Mouse (Mus musculus) frontal cortex, postnatal 14 days (tissue): ENCODE results near the gene Lsamp.

ENCODE experiments used
- DNase-seq, 2 experiments: peaks; one replicate each; pipeline ENCODE4 v3.0.0; 2022; ENCODE audit warnings: low spot score in 2 of 2

Gene Lsamp

DNA sequence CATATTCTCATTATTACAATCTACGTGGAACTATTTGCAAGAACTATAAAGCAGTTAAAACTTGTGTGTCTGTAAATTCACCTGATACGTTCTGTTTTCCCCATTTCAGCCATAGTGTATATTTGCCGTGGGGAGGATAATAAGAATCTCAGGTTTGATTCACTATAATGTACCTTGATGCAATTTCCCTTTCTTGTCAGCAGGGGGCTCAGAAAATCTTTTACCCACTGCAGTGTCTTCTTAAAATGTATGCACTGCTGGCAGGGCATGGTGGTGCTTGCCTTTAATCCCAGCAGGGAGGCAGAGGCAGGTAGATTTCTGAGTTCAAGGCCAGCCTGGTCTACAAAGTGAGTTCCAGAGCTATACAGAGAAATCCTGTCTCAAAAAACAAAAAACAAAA, 287.7 kb downstream of the Lsamp start:
- no peak for DNase-seq

DNA sequence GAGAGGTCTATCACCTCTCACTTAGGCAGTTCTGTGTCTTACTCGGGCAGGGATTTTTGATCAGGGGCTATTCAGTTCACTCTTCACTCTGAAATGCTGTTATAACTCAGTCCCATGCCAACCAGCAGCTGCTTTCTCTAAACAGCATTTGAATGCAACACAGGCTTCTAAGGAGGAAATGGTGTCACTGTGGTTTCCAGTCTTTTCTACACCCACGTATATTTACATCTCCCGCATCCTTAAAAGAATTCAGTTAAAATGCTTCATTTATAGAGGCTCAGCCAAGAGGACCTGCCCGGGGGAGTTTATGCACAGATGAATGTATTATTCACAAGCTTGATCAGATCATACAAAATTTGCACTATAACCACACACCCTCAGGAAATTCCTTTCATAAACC, 306.0 kb downstream of the Lsamp start:
- no peak for DNase-seq

DNA sequence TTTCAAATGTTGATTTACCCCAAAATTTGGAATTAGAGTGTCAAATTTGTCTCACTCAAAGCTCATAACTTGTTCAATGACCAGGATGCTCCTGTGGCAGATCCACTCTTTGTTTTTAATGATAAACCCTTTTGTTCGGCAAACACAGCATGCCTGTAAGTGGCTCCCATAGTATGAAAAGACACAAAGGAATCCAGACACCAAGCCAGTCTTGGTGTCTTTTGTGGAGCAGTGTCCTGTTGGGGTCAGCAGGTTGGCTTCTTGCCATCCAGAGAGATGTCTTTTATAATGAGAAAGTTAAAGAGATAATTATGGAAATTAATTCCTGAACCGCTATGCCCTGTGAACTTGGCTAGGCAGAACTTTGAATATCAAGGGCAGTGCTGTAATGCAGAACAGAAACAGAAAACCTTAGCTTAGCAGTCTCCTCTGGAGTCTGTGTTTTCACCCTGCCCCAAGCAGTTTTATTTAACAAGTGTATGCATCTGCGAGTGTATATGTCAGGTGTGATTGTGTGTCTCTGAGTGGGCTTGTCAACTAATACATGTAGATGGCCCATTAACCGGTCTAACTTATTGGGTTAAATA, 310.2 kb downstream of the Lsamp start:
- DNase-seq: no peak

DNA sequence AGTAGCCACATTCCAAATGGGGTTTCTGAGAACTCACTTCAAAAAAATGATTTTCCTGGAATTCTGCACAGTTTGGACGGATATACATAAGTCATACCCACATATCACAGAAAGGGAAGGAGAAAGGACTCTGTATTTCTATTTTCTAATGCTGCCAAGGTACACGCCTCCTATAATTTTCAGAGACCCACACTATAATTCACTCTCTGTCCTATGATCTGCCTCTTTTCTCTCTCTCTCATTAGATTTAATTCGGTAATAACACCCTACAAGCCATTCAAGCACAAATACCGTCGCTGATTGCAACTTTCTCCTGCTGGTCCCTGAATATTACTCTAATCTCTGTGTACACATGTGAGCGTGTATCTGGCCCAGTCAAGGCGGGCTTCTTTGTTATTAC, 311.1 kb downstream of the Lsamp start:
- DNase-seq: no peak

DNA sequence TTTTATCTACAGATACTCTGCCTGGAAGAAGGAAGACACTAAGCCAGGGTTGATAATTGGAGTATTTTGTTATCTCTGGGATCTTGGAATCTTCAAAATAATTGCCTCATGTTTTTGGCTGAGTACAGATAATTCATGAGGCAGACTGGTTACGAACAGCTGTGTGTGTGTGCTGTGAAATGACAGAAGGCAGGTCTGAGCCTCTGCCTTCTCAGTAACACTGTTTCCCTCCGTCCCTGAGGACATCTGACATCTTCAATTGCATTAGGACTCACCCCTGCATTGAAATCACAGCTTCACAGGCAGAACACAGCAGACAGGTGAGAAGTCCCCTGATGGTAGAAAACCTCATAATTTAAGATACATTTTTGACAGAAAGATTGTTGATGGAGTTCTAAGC, 323.5 kb downstream of the Lsamp start:
- no peak for DNase-seq

DNA sequence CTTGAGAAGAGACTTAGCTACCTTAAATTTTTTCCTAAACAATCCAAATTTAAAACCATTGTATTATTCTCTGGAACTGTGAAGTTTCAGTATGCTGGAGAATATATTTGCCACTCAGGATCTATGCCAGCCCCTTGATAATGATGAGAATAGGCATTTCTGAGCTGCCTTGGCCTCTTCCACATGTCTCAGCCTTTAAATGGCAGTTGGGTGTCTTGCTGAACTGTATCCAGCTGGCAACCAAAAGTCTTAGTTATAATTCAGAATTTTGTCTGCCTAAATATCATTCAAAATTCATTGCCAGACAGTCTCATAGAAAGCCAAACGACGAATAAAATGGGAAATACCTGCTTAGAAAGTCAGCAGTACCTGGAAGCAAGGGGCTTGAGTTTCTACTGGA, 332.0 kb downstream of the Lsamp start:
- DNase-seq: no peak

DNA sequence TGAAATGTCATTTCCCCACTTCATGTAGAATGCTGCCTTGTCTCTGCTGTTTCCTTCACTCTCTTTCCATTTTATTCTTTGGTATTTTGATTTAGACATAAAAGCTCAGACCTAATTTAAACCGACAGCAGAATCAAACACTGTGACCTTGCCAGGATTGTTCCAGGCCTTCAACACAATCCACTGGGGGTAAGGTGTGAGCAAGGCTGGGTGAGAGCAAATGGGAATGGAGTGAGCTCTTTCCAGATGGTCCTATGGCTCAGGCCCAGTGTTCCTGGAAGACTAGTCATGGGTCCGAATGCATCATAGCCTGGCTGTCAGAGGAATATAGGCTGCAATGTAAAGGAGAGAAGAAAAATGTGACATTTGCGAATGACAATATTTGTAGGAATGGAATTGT, 340.6 kb downstream of the Lsamp start:
- DNase-seq: no peak

DNA sequence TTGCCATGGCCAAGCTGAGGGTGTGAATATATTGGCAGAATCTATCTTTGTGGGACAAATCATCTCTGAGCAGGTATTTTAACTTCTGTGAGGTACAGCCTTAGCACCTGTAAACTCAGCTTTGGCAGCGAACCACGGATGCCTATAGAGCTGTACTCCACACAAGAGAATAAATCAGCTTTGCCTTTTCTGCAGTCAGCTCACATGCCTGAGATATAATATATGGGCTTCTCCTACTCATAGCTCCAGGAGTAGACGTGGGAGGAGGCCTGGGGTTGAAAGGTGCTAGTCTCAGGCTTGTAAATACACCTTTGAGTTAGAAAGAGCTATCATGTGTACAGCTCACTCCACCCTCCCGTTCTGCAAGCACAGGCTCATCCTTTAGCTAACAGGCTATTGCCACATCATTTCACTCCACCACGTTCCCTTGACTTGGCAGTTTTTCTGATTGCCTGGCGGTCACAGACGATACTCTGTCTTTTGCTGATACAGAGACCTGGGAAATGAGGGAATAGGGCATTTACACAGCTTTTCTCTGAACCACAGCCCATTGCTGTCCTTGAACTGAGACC, 344.2 kb downstream of the Lsamp start:
- no peak for DNase-seq

DNA sequence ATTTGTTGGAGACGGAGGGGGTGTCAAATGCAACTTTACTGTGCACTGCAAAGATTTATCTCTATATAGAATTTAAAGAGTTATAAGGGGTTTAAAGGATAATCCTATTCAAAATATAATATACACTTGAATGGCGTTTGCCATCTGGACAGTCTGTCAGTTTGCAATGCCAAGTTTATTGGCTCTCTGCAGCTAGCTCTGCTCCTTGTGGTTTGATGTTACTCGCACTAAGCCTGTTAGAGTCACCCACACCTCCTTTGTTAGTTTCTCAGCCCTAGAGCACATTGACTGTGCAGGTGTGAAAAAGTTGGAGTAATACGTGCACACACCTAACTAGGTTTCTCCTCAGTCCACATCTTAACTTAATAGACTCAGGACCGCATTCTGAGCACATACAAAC, 385.5 kb downstream of the Lsamp start:
- DNase-seq: no peak

DNA sequence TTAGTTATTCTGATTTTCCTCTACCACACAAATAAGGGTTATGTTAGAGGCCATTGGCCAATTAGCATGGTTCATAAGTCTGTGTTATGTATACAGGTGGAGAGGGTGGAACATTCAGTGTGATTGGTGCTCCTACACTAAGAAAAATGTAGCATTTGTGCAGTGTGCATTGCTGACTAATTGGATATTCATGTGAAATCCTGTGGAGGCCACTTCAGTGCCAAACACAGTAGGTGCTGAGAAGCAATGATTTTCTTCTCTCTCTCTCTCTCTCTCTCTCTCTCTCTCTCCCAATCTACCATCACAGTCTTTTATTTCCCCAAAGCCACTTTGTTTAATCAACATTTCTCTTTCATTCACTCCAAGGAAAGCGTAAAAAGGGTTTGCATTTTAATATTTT, 387.1 kb downstream of the Lsamp start:
- DNase-seq: no peak

DNA sequence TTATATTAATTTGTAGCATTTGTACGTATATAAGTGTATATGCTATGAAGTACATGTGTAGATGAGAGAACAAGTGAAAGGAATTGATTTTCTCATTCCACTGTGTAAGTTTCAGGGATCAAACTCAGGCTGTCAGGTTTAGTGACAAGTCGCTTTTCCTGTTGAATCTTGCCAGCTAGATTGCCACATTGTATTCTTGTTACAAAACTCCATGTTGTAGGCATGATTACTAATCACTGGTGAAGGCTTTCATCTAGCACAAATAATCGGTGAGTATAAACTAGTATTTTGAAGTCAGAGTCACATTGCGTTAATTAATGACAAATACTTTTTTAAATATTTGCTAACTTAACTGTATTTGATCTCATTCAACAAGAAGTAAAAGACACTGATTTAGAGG, 391.2 kb downstream of the Lsamp start:
- no peak for DNase-seq

DNA sequence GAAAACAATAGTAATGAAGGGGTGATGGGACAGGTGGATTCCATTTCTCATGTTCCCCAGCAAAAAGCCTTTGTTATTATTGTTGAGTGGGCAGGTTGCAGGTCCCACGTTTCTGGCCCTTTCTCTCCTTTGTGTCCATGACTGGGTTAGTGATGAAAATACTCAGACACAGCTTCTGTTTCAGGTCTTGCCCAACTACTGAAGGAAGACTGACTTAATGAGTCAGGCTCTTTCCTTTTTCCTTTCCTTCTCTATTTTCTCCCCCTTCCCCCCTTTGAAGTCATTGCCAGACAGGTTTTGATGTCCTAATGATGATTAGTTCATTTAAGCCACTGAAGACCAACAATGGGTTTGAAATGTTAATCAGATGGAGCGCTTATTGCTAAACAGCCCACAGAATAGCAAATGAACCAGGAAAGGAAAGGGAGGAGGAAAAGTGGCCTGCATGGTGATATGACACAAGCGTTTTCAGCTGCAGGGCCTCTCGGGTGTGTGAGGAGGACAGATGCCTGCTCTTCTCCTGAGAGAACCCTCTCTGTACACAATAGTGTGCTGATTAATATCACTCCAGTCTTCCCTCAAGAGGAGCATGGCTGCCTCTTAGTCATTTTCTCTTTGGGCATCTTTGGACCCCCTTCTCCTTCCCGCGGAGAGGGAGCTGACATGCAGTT, 393.1 kb downstream of the Lsamp start:
- DNase-seq: no peak

DNA sequence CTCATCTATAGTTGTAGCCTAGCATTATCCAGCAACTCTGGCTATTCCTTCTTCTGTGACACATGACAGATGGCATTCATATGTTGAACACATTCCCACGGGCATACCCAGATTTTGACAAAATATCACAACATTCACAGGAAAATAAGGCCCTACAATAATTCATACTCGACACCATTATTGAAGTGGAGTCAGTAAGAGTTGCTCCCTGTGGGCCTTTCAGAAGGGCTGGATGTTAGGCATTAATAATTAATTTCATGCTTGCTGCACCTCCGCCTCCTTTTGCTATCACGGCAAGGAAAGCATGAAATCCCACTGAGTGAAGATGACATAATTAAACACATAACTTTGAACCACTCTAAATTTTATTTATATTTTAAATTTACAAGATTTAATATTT, 407.9 kb downstream of the Lsamp start:
- DNase-seq: no peak

DNA sequence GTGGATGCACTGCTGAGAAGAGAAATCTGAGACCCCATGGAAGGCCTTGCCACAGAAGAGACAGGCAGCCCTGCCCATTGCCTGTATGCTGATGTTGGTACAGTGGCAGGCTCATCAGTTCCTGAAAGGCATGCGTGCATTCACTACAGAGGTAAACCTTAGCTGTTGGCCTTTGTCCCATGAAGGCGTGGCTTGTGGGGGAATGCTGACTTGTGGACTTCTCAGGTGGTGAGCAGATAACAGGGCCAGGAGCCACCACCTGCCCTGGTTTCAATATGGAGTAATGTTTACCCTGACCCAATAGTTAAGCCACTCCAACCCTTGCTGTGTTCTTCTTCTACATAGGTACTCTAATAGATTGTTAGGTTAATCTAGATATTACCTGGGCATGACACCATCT, 415.4 kb downstream of the Lsamp start:
- DNase-seq: no peak

DNA sequence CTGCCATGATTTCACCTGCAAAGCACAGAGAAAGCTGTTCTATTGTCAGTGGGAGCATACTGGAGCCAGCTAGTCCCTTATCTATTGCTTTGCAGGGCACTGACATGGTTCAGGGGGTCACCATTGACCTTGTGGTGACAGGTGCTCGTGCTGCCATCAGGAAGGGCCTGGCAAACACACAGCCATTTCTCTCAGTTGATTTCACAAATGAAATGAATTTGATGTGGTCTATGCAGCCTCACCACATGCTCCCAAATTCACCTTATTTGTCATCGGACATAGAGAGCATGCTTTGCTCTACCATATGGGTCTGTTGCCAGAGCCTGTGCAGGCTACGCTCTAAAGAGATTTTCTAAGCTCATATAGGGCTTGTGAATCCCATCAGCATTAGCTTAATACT, 450.1 kb downstream of the Lsamp start:
- no peak for DNase-seq

DNA sequence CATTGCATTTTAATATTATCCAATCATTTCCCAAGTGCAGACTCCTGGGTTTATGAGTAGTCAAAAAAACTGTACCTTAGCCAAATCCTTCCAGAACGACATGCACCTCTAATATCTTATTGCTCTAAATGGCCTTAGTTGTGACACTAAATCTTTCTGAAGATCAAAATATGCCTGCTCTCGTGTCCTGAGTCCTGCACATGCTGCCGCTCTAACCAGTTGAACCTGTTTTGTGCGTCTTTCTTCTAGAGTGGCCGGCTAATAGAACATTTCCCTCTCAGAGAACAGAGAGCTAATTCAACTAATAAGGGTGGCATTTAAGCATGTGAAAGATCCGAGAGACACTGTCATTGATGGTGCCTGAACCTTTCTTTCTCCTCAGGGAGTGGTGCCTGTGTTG, 452.3 kb downstream of the Lsamp start:
- DNase-seq: no peak

DNA sequence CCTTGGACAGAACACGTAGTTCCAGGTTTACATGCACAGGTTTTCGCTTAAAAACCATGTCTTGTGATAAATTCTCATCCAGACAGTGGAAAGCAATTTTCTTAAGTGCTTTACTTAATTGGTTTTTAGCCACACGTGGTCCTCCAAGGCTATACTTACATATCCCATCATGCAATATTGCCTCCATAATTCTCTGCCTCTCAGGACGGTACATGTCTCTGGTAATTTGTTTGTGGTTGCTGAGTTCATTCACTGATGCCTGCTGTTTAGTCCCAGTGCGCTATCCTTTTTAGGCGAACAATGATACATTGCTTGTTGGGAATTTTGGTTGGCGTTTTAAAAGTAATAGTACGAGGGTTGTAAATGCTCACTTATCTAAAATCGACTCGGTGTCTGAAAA, 453.7 kb downstream of the Lsamp start:
- no peak for DNase-seq

DNA sequence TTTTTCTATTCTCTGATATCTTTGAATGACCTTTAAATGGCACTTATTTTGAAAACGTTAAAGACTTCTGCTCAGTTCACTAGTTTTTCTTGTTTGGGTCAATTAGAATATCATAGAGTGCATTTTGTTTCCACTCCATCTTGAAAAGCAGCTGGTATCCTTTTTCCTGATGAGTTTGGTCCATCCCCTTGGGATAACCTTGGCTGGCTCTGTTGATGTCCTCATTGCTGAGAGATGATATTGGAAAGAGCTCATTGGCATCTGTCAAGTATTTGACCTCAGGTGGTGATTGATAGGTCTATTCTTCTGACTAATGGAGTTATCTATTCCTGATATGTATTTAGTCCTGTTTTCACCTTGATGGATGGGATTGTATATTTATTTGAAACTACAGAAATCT, 454.7 kb downstream of the Lsamp start:
- no peak for DNase-seq

DNA sequence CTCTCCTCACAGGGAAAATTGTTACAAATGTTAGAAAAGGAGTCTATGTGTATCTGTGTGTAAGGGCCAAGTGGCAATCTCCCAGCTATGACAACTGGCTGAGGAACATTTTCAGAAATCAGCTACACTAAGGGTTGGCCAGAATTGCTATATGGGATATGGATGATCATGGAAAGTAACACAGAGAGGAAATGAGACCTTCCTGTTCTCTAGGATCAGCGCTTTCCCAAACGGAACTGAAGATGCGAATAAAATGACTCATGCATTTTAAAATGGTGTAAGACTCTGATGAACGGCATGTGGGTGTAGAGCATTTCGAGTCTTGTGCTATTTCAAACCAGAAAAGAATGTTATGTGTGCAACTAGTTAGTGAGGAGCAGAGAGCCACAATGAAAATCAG, 462.4 kb downstream of the Lsamp start:
- DNase-seq: no peak

DNA sequence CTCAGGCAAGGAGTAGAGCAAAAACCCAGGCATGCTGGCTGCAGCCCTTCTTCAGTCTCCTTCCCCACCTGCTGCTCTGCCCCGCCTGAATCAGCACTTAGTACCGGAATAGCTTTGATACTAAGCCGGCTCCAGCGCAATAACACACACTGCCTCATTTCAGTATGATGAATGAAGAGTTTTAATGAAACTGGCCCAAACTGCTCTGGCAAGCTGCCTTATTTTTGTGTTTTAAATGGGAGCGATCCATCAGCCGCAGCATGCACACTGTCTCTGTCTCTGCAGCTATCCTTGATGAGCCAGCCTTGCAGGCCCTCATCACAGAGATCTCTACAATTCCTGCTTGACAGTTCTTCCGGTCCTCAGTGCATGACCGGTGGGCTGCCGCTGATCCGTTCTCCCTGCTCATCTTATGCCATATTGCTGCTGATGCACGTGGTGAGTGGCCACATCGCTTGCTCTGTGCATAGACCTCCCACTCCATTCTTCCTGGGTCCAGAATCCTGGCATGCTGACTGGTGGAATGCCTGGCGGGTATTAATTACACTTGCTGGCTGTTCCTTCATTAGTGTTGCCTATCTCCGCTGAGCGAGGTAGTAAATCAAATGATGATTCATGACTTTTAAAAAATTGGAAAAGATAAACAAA, 479.4 kb downstream of the Lsamp start:
- DNase-seq: peak; percentile 10 to 16

DNA sequence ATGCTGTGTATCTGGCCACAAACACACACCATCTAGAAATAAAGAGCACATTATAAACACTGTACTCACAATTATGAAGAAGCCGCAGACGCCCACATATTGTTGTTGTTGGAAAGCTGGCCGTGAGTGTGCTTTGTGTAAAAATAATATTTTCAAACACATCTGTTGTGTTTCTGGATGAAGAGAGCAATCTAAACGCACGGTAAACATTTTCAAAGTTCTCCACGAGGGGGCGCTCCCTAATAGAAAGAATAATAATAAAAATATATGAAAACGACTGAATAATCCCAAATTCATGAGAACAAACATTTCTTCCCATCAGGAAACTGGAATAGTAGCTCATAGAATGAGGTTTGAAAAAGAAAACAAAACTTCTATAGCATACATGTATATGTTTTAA, 482.4 kb downstream of the Lsamp start:
- peak in 1 of 2 experiments; percentile 36 for DNase-seq

DNA sequence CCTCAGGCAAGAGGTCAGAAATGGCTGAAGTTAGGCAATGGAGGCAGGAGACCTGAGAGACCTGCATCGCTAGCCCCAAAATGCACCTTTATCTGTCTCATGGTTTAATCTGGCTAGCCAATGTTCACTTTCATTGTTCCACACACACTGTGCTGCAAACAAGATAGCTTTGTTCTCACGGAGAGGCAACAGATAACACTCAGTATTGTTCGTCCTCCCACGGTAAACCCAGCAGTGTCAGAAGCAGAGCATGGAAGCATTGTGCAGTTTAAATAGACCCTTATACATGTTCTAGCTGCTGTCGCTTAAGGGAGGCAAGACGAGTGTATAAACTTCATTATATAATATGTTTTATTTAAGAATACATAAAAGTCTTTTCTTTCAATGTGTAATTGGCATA, 486.8 kb downstream of the Lsamp start:
- DNase-seq: no peak

DNA sequence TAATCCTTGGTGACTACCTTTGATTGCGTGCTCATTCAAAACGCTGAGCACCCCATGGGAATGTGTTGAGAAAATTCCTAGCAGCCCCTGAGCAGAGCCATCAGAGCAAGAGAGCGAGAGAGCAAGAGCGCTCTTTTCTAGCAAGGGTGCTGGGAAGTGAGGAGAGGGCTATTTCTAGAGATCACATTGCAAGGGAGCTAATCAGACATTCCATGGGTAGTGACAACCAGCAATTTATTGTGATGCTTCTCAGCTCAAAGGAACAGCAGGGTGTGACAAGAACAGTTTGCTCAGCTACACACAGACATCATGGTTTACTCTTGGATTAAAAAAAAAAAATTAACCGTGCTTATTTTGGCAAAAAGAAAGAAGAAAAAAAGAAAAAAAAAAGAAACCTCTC, 487.8 kb downstream of the Lsamp start:
- DNase-seq: no peak
